Mouse (Mus musculus) midbrain, embryonic 12.5 days (tissue): ENCODE measurements around the gene Trim65. TPM values are rescaled to one million over a fixed set of nuclear protein-coding genes. Genes with fewer than 3 reads are reported as not detected.
"Not testable (repeated sequence)": the region's sequence is repeated elsewhere in the genome, so short reads cannot be mapped to it uniquely, and the experiment has no call there.

ENCODE experiments used
- ATAC-seq: fragments of 200-750 bp; cut with Nextera tagmentation; 2 replicates; pipeline ENCODE4 v1.8.0; 2017; ENCODE audit warnings: low read depth, moderate TSS enrichment, moderate library complexity; ENCODE audit not compliant: low FRiP score
- H3K27ac ChIP-seq: fragments of 300-500 bp; sonication (generic); replicated peaks from 2 replicates; pipeline ENCODE4 v1.5.1; 2016; ENCODE audit warnings: mild to moderate bottlenecking
- H3K27me3 ChIP-seq: fragments of 300-500 bp; sonication (generic); 2 replicates; pipeline ENCODE4 v1.6.1; 2016; ENCODE audit warnings: mild to moderate bottlenecking
- H3K36me3 ChIP-seq: fragments of 300-500 bp; sonication (generic); 2 replicates; pipeline ENCODE4 v1.6.1; 2016
- H3K4me1 ChIP-seq: fragments of 300-500 bp; sonication (generic); 2 replicates; pipeline ENCODE4 v1.6.1; 2016
- H3K4me2 ChIP-seq: fragments of 300-500 bp; sonication (generic); replicated peaks from 2 replicates; pipeline ENCODE4 v1.6.1; 2016; ENCODE audit warnings: mild to moderate bottlenecking, moderate library complexity
- H3K4me3 ChIP-seq: fragments of 300-500 bp; sonication (generic); 2 replicates; pipeline ENCODE4 v1.5.1; 2016; ENCODE audit warnings: mild to moderate bottlenecking
- H3K9ac ChIP-seq: fragments of 300-500 bp; sonication (generic); replicated peaks from 2 replicates; pipeline ENCODE4 v1.6.1; 2016; ENCODE audit warnings: mild to moderate bottlenecking, moderate library complexity
- H3K9me3 ChIP-seq: fragments of 300-500 bp; sonication (generic); 2 replicates; pipeline ENCODE4 v1.6.1; 2016; ENCODE audit warnings: mild to moderate bottlenecking
- WGBS: fragments of 180-500 bp; shearing (Covaris S2); methylation state at CpG from one replicate; pipeline ENCODE4 v1.1.7; 2016; 5-methylcytosine and 5-hydroxymethylcytosine counted together
- polyA plus RNA-seq: library from polyadenylated mRNA; unstranded; fragments of >200 nt; fragmentation: Nextera tagmentation; extraction: Ambion mirVana; gene quantifications from 2 replicates; pipeline ENCODE4 v1.2.1, GENCODE M21; 2016

Gene Trim65
- polyA plus RNA-seq, 1 experiment from 2014 or later = 1.7 TPM

DNA sequence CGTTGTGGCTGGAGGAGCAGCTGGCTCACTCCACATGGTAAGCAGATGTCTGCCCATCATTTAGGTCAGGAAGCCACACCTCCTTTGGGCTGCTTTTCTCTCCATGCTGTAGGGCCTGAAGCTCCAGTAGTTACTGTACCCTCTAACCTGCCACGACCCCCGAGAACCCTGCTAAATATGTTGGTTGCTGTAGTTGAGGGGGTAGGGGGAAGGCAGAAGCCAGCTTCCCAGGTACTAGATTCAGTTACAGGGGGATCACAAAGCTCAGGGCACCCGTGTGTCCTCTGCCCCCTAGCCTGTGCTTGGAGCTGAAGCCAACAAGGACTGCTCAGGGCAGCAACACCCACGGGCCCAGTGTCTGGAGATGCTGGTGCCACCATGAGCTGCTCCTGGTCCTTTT, 2.6 kb upstream of the Trim65 start:
- no peak overlapping the region for H3K9ac ChIP-seq
- H3K4me2 ChIP-seq = no peak overlapping the region
- no peak for ATAC-seq
- 86% methylated on average over 5 of the region's 5 CpGs for WGBS
- peaks cover 45% of the 10 kb centered on the region for H3K36me3 ChIP-seq
- peaks cover 24% of the 10 kb centered on the region for H3K4me1 ChIP-seq
- no peaks in the 10 kb centered on the region for H3K9me3 ChIP-seq
- H3K27me3 ChIP-seq = peaks cover 20% of the 10 kb centered on the region; the same call in 1 of the 2 replicates
- no peak overlapping the region for H3K4me3 ChIP-seq
- no peak overlapping the region for H3K27ac ChIP-seq

GRCm38 (mm10) chr11:116132366-116133333, 1.7 kb upstream of the Trim65 start:
- Histone ChIP-seq H3K4me3 (no peak overlapping the region), H3K9me3 (no peaks in the 10 kb centered on the region), H3K4me2 (no peak overlapping the region), H3K4me1 (peaks cover 25% of the 10 kb centered on the region), H3K27me3 (peaks cover 26% of the 10 kb centered on the region; the same call in 1 of the 2 replicates), H3K27ac (no peak overlapping the region), H3K9ac (no peak overlapping the region), H3K36me3 (peaks cover 45% of the 10 kb centered on the region)
- WGBS = 88% methylated on average over 16 of the region's 16 CpGs
- no peak for ATAC-seq

DNA sequence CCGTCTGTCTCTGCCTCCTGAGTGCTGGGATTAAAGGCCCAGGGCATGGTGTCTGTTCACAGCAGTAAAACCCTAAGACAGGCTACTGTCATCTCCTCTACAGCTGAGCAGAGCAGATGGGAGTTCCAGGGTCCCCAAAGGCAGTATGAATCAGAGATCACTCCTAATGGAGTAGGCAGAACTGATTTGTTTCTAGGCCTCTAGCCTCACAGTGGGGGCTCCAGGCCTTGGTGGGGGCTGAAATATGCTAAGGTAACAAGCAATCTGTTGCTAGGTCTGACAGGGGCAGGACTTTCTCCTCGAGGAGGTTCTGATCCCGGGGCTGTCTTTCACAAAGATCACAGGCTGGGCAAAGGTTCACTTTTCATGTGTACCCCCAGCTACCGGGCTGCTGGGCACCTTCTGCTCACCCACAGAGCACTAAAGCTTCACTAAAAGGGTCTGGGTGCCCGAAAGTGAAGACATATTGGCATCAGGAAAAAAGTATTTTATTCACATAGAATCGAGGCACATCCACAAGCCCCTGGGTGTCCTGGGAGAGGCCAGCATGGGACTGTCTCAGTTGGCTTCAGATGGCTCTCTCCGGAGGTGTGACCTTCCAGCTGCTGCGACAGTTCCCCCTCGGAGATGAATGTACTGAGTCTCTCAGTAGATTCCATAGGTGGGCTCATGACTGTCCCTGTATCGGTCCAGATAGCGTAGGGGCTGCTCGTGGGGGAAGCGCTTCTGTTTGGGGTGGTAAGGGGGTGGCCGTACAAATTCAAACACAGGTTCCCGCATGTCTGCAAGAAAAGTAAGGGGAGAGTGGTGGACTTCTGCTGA, 632 bp upstream of the Trim65 start:
- peaks cover 45% of the 10 kb centered on the region for H3K36me3 ChIP-seq
- H3K9me3 ChIP-seq = no peaks in the 10 kb centered on the region
- H3K4me1 ChIP-seq = peaks cover 33% of the 10 kb centered on the region
- H3K27me3 ChIP-seq = peaks cover 31% of the 10 kb centered on the region; the same call in 1 of the 2 replicates
- peak overlapping the region; percentile 78 for H3K4me2 ChIP-seq
- no peak for ATAC-seq
- H3K27ac ChIP-seq = no peak overlapping the region; the same call in 1 of the 2 replicates
- 84% methylated on average over 15 of the region's 15 CpGs for WGBS
- H3K9ac ChIP-seq = peak overlapping the region; percentile 68
- H3K4me3 ChIP-seq = peak overlapping the region; percentile 54; the same call in 1 of the 2 replicates

- WGBS = 35% methylated on average over 8 of the region's 8 CpGs
- ATAC-seq = peak; percentile 55
- H3K9ac ChIP-seq = peak overlapping the region; percentile 68
- peak overlapping the region; percentile 85 for H3K27ac ChIP-seq
- peaks cover 31% of the 10 kb centered on the region; the same call in 1 of the 2 replicates for H3K27me3 ChIP-seq
- peak overlapping the region; percentile 78 for H3K4me2 ChIP-seq
- H3K4me1 ChIP-seq = peaks cover 33% of the 10 kb centered on the region
- peaks cover 44% of the 10 kb centered on the region for H3K36me3 ChIP-seq
- H3K9me3 ChIP-seq = no peaks in the 10 kb centered on the region
- peak overlapping the region; percentile 54 for H3K4me3 ChIP-seq
Measured at GRCm38 (mm10) chr11:116129993-116130487, 888 bp downstream of the Trim65 start.

GRCm38 (mm10) chr11:116129091-116129790, 1.7 kb downstream of the Trim65 start:
- no peak overlapping the region for H3K4me3 ChIP-seq

GRCm38 (mm10) chr11:116127986-116128385, 2.9 kb downstream of the Trim65 start:
- Histone ChIP-seq H3K4me2 (no peak overlapping the region), H3K9ac (no peak overlapping the region), H3K27me3 (peaks cover 31% of the 10 kb centered on the region; the same call in 1 of the 2 replicates), H3K4me3 (no peak overlapping the region), H3K36me3 (peaks cover 23% of the 10 kb centered on the region), H3K4me1 (peaks cover 33% of the 10 kb centered on the region), H3K9me3 (no peaks in the 10 kb centered on the region), H3K27ac (no peak overlapping the region)
- no peak for ATAC-seq
- WGBS = 79% methylated on average over 9 of the region's 9 CpGs

More at GRCm38 (mm10) chr11:116129091-116129790, 1.7 kb downstream of the Trim65 start:
- 84% methylated on average over 9 of the region's 9 CpGs for WGBS
- Histone ChIP-seq H3K27ac (no peak overlapping the region), H3K9ac (no peak overlapping the region), H3K9me3 (no peaks in the 10 kb centered on the region), H3K4me1 (peaks cover 33% of the 10 kb centered on the region), H3K27me3 (peaks cover 31% of the 10 kb centered on the region; the same call in 1 of the 2 replicates), H3K4me2 (peak overlapping the region; percentile 78; the same call in 1 of the 2 replicates), H3K36me3 (peaks cover 36% of the 10 kb centered on the region)
- no peak for ATAC-seq

- H3K4me2 ChIP-seq = peak within 1 kb of the TSS; percentile 30
- H3K4me1 ChIP-seq = peaks cover 33% of the 10 kb centered on the region
- H3K36me3 ChIP-seq = peaks cover 17% of the 10 kb centered on the region
- 24% methylated on average over 23 of the region's 23 CpGs for WGBS
- H3K4me3 ChIP-seq = 0 out of 2 replicates have a peak within 1 kb of the TSS, but pooled peaks have one; percentile 4
- no peak within 1 kb of the TSS for H3K27ac ChIP-seq
- H3K9me3 ChIP-seq = no peaks in the 10 kb centered on the region
- H3K27me3 ChIP-seq = peaks cover 29% of the 10 kb centered on the region; the same call in 1 of the 2 replicates
- ATAC-seq = no peak
- H3K9ac ChIP-seq = peak within 1 kb of the TSS; percentile 24; the same call in 1 of the 2 replicates
Measured at GRCm38 (mm10) chr11:116127156-116127980, 3.6 kb downstream of the Trim65 start, which contains the start of gene Trim47. Trim47 (minus strand) TSS chr11:116127210.

GRCm38 (mm10) chr11:116126261-116126660, 4.7 kb downstream of the Trim65 start:
- Histone ChIP-seq H3K36me3 (0 out of 2 replicates have a peak, but pooled peaks cover 12% of the 10 kb centered on the region), H3K27ac (no peak overlapping the region), H3K27me3 (peaks cover 18% of the 10 kb centered on the region; the same call in 1 of the 2 replicates), H3K9me3 (no peaks in the 10 kb centered on the region), H3K4me2 (no peak overlapping the region), H3K4me1 (peaks cover 29% of the 10 kb centered on the region), H3K9ac (no peak overlapping the region), H3K4me3 (no peak overlapping the region)
- ATAC-seq = no peak
- 95% methylated on average over 15 of the region's 15 CpGs for WGBS

- H3K4me2 ChIP-seq, ATAC-seq, H3K9ac ChIP-seq, H3K4me1 ChIP-seq, H3K27ac ChIP-seq, H3K27me3 ChIP-seq, H3K9me3 ChIP-seq, H3K4me3 ChIP-seq: not testable (repeated sequence)
- 92% methylated on average over 8 of the region's 8 CpGs for WGBS
- H3K36me3 ChIP-seq = 0 out of 2 replicates have a peak, but pooled peaks cover 12% of the 10 kb centered on the region
Measured at GRCm38 (mm10) chr11:116121731-116122245, 9.1 kb downstream of the Trim65 start.

DNA sequence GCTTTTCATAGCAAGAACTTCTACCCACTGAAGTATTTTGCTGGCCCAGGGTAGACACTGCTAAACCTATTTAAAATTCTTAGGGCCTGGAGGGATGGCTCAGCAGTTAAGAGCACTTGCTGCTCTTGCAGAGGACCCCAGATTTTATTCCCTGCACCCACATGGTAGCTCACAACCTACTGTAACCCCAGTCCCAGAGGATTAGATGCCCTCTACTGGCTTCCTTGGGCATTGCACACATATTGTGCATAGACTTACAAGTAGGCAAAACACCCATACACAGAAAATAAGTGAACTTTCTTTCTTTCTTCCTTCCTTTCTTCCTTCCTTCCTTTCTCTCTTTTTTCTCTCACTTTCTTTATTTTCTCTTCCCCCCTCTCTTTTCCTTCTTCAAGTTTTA, 13.1 kb downstream of the Trim65 start:
- H3K4me2 ChIP-seq = no peak overlapping the region
- no peaks in the 10 kb centered on the region for H3K9me3 ChIP-seq
- H3K4me1 ChIP-seq = peaks cover 8% of the 10 kb centered on the region; the same call in 1 of the 2 replicates
- H3K27me3 ChIP-seq = peaks cover 11% of the 10 kb centered on the region; the same call in 1 of the 2 replicates
- H3K4me3 ChIP-seq = no peak overlapping the region
- no peak overlapping the region for H3K9ac ChIP-seq
- H3K27ac ChIP-seq = no peak overlapping the region
- no peaks in the 10 kb centered on the region for H3K36me3 ChIP-seq
- no peak for ATAC-seq
